Mouse (Mus musculus) brain, embryonic 14.5 days (tissue): Measurements from ENCODE around the gene Abhd2.

Source experiments
- CTCF ChIP-seq: fragments of 200-500 bp; IDR thresholded peaks from 2 replicates; pipeline ENCODE4 v1.5.1; 2012; ENCODE audit warnings: inconsistent platforms, mild to moderate bottlenecking, moderate library complexity, borderline replicate concordance; ENCODE audit not compliant: insufficient read depth, insufficient read length; ENCODE audit errors: extremely low read depth
- POLR2A ChIP-seq: fragments of 200-500 bp; IDR thresholded peaks from 2 replicates; pipeline ENCODE4 v1.6.1; 2012; ENCODE audit warnings: mild to moderate bottlenecking, inconsistent platforms, borderline replicate concordance; ENCODE audit not compliant: poor library complexity, insufficient read depth, insufficient read length, severe bottlenecking; ENCODE audit errors: extremely low read depth

DNA sequence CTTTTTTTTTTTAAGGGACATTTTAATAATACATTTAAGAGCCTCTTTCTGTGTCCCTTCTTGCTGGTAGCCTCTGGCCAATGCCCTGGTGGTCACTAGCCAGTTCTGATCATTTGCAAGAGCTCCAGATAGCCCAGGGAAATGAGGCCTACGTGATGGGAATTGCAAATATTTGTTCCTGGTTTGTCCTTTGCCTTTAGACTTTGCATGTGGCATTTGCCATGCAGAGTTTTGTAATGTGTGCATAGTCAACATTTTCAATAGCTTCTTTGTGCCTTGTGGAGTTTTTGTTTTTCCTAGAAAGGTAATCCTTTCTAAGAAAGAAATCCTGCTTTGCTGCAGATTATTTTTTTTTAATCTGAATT lies 37.2 kb downstream of the Abhd2 start:
- TF ChIP-seq CTCF: no peak
- TF ChIP-seq POLR2A: no peak
